Comparison of ENCODE assay signal across 23 mouse cellular contexts in genomic region chr7:3373754-3374153, GRCm38 (mm10). TPM values are rescaled to one million over a fixed set of nuclear protein-coding genes. Genes with fewer than 3 reads are reported as not detected.
DNase-seq lines count a peak whose midpoint lies in the region; ATAC-seq and TF ChIP-seq lines count a peak whose summit lies in the region.
"Had no signal": no experiment of that assay in that cellular context is flagged by ENCODE, and none has a peak within 500 bp of the region (broad histone marks: within the 10 kb centered on the region; RNA-seq: fewer than 3 reads in every experiment).

No protein-coding gene starts in this region.

- TF ChIP-seq CTCF in kidney, adult 2 months (conservative IDR thresholded peaks at IDR 0.05; ENCODE audit: insufficient read depth, insufficient read length, low read depth, low read length): no peak
- no peak for TF ChIP-seq CTCF in lung, postnatal 0 days (IDR thresholded peaks at IDR 0.05)

- peak; percentile 8 for DNase-seq in kidney, adult 2 months
- peak; percentile 18 for DNase-seq in lung, postnatal 10 days
- DNase-seq in lung, postnatal 0 days (ENCODE audit: low spot score): no peak
- peak; percentile 4 for DNase-seq in fat pad, adult 2 months (ENCODE audit: extremely low read depth, low read depth, low spot score)
- no peak for DNase-seq in cerebellum, postnatal 10 days
- DNase-seq: adrenal gland, adult 8-10 months; adrenal gland, postnatal 25 days; cerebellum, adult 11-12 months; cerebellum, adult 8-10 months; cerebellum, postnatal 14 days; forebrain, postnatal 0 days; gastrocnemius, adult 2 months; gastrocnemius, postnatal 14 days; heart, adult 18-20 months; heart, postnatal 14 days; heart, postnatal 4 days had no signal

- no peaks in the 10 kb centered on the region for H3K9me3 ChIP-seq in kidney, embryonic 14.5 days (ENCODE audit: control insufficient read depth, low read length)
- H3K9me3 ChIP-seq in lung, postnatal 0 days (ENCODE audit: low read length): no peaks in the 10 kb centered on the region
- H3K9me3 ChIP-seq: heart, embryonic 12.5 days; heart, embryonic 15.5 days had no signal

- H3K4me2 ChIP-seq in kidney, embryonic 14.5 days (replicated peaks; ENCODE audit: low read depth, low read length): no peak overlapping the region
- no peak overlapping the region for H3K4me2 ChIP-seq in lung, postnatal 0 days (replicated peaks; ENCODE audit: low read depth, low read length)
- H3K4me2 ChIP-seq: heart, embryonic 12.5 days; heart, embryonic 15.5 days; hindbrain, embryonic 14.5 days had no signal

- H3K27me3 ChIP-seq in kidney, adult 2 months (replicated peaks; ENCODE audit: control insufficient read depth, insufficient read depth, low read length): no peaks in the 10 kb centered on the region
- H3K27me3 ChIP-seq in kidney, embryonic 14.5 days (ENCODE audit: control insufficient read depth, insufficient read depth, low read length): no peaks in the 10 kb centered on the region
- H3K27me3 ChIP-seq in lung, postnatal 0 days (replicated peaks; ENCODE audit: insufficient read depth, low read length): no peaks in the 10 kb centered on the region
- H3K27me3 ChIP-seq: heart, embryonic 12.5 days; heart, embryonic 15.5 days had no signal

- no peaks in the 10 kb centered on the region for H3K36me3 ChIP-seq in kidney, adult 2 months (ENCODE audit: control insufficient read depth, insufficient read depth, low read length)
- no peaks in the 10 kb centered on the region for H3K36me3 ChIP-seq in kidney, embryonic 14.5 days (ENCODE audit: control insufficient read depth, insufficient read depth, low read length)
- no peaks in the 10 kb centered on the region for H3K36me3 ChIP-seq in lung, postnatal 0 days (ENCODE audit: insufficient read depth, low read length)
- H3K36me3 ChIP-seq: heart, embryonic 12.5 days; heart, embryonic 15.5 days had no signal

- H3K27ac ChIP-seq in kidney, adult 2 months (ENCODE audit: insufficient read depth, low read depth, low read length): no peak overlapping the region
- no peak overlapping the region for H3K27ac ChIP-seq in kidney, embryonic 14.5 days (ENCODE audit: low read depth, low read length)
- no peak overlapping the region for H3K27ac ChIP-seq in lung, postnatal 0 days (ENCODE audit: low read length)
- H3K27ac ChIP-seq: gastrocnemius, adult 2 months; heart, embryonic 15.5 days; hindbrain, embryonic 14.5 days; hindbrain, postnatal 0 days had no signal

- TF ChIP-seq EP300 in lung, postnatal 0 days (IDR thresholded peaks at IDR 0.05): no peak

- TF ChIP-seq POLR2A in kidney, adult 2 months (IDR thresholded peaks at IDR 0.05; ENCODE audit: low read depth, low read length): no peak

- no peak overlapping the region for H3K9ac ChIP-seq in kidney, embryonic 14.5 days (ENCODE audit: low read depth, low read length)
- H3K9ac ChIP-seq in lung, postnatal 0 days (replicated peaks; ENCODE audit: low read depth): no peak overlapping the region
- H3K9ac ChIP-seq: forebrain, postnatal 0 days; heart, embryonic 12.5 days; heart, embryonic 15.5 days; hindbrain, embryonic 14.5 days had no signal

- 57% methylated on average over 8 of the region's 8 CpGs for WGBS in kidney, adult 2 months
- WGBS in kidney, embryonic 14.5 days: 78% methylated on average over 8 of the region's 8 CpGs
- WGBS in lung, postnatal 0 days: 63% methylated on average over 8 of the region's 8 CpGs

- ATAC-seq in kidney, embryonic 14.5 days (ENCODE audit: low FRiP score, low TSS enrichment): no peak
- no peak for ATAC-seq in lung, postnatal 0 days
- ATAC-seq: activated CD4-positive, CD25-positive, alpha-beta regulatory T cell, adult 4 months; forebrain, embryonic 14.5 days; forebrain, postnatal 0 days; hindbrain, postnatal 0 days had no signal

- no peak overlapping the region for H3K4me3 ChIP-seq in kidney, adult 2 months (ENCODE audit: insufficient read depth, low read depth, low read length)
- H3K4me3 ChIP-seq in kidney, embryonic 14.5 days (ENCODE audit: low read length): no peak overlapping the region
- H3K4me3 ChIP-seq in lung, postnatal 0 days (ENCODE audit: low read depth, low read length): no peak overlapping the region
- H3K4me3 ChIP-seq: gastrocnemius, adult 2 months; heart, embryonic 12.5 days; heart, embryonic 15.5 days had no signal

- no peaks in the 10 kb centered on the region for H3K4me1 ChIP-seq in kidney, adult 2 months (ENCODE audit: control insufficient read depth, insufficient read depth, low read length)
- no peaks in the 10 kb centered on the region for H3K4me1 ChIP-seq in kidney, embryonic 14.5 days (ENCODE audit: control insufficient read depth, insufficient read depth, low read length)
- H3K4me1 ChIP-seq in lung, postnatal 0 days (ENCODE audit: insufficient read depth, low read depth, low read length): no peaks in the 10 kb centered on the region
- H3K4me1 ChIP-seq: heart, embryonic 12.5 days had no signal

RNA-seq across cellular contexts. Expression of gene Cacng8, which starts 16.7 kb away (rescaled TPM):
- 0.11 TPM in 1 of 2 replicates, not detected in the other for polyA plus RNA-seq in kidney, adult 2 months (2012; rRNA removed)
- 1.8 and 2.7 TPM in 2 replicates for polyA plus RNA-seq in kidney, embryonic 14.5 days (2014; fragmentation: Nextera tagmentation; extraction: Ambion mirVana)
- 0.13 TPM in 1 of 2 replicates, not detected in the other for polyA plus RNA-seq in lung, postnatal 0 days (2015; fragmentation: Nextera tagmentation; extraction: Ambion mirVana)
- polyA plus RNA-seq: activated CD4-positive, CD25-positive, alpha-beta regulatory T cell, adult 4 months had no signal

RNA-seq across cellular contexts. Expression of gene Cacng7, which starts 41.0 kb away (rescaled TPM):
- polyA plus RNA-seq in kidney, adult 2 months (2012; rRNA removed): 3.4 and 4.4 TPM in 2 replicates
- 2.2 and 2.8 TPM in 2 replicates for polyA plus RNA-seq in kidney, embryonic 14.5 days (2014; fragmentation: Nextera tagmentation; extraction: Ambion mirVana)
- polyA plus RNA-seq in lung, postnatal 0 days (2015; fragmentation: Nextera tagmentation; extraction: Ambion mirVana): 0.25 and 0.48 TPM in 2 replicates
- polyA plus RNA-seq: activated CD4-positive, CD25-positive, alpha-beta regulatory T cell, adult 4 months had no signal

RNA-seq across cellular contexts. Expression of gene Cacng6, which starts 50.2 kb away (rescaled TPM):
- 1.3 TPM in 1 of 2 replicates, not detected in the other for polyA plus RNA-seq in kidney, adult 2 months (2012; rRNA removed)
- not detected in 2 replicates for polyA plus RNA-seq in kidney, embryonic 14.5 days (2014; fragmentation: Nextera tagmentation; extraction: Ambion mirVana)
- polyA plus RNA-seq in lung, postnatal 0 days (2015; fragmentation: Nextera tagmentation; extraction: Ambion mirVana): not detected in 2 replicates
- polyA plus RNA-seq: activated CD4-positive, CD25-positive, alpha-beta regulatory T cell, adult 4 months; hindbrain, embryonic 14.5 days had no signal

Comparison
In these comparisons a context has a peak if more than half of its experiments do, and no peak if none do; other contexts are left out.
1. DNase-seq: peak in kidney, adult 2 months (single experiment), lung, postnatal 10 days (single experiment) and fat pad, adult 2 months (single experiment); none in lung, postnatal 0 days (single experiment) and cerebellum, postnatal 10 days (0 of 2).